Mouse (Mus musculus): ENCODE measurements around the gene Coro1c. TPM values are rescaled to one million over a fixed set of nuclear protein-coding genes. Genes with fewer than 3 reads are reported as not detected.
"Not testable (repeated sequence)": the region's sequence is repeated elsewhere in the genome, so short reads cannot be mapped to it uniquely, and the experiment has no call there.

Coro1c gene
- polyA plus RNA-seq, 1 experiment, result 66.1 TPM

DNA sequence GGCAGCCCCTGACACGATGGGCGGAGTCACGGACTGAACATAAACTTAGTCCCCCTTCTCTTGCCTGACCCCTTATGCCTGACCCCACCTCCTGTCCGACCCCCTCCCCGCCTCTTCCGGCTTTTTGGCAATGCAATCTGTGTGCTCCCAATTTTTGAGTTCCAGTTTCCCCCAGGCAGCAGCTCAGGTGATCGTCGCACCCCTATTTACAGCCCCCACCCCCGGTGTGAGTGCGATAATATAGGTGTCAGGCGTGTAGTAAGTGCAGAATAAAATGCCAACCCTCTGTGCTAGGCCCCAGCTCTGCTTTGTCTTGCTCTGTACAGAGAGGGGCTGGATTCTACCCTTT is 93.5 kb downstream of the Coro1c start:
- no peaks in the 10 kb centered on the region for H3K4me1 ChIP-seq (ENCODE audit: control insufficient read depth, insufficient read depth, low read length)
- TF ChIP-seq POLR2A (IDR thresholded peaks at IDR 0.05; ENCODE audit: extremely low read depth, insufficient read depth, low read length) (no peak), CTCF (IDR thresholded peaks at IDR 0.05; ENCODE audit: extremely low read depth, insufficient read depth, low read length) (no peak)
- no peak overlapping the region for H3K4me3 ChIP-seq (ENCODE audit: insufficient read depth, low read length)
- H3K27ac ChIP-seq (ENCODE audit: insufficient read depth, low read length), result no peak overlapping the region

- H3K27ac ChIP-seq (ENCODE audit: insufficient read depth, low read length), result no peak overlapping the region
- TF ChIP-seq POLR2A (IDR thresholded peaks at IDR 0.05; ENCODE audit: extremely low read depth, insufficient read depth, low read length), result no peak
- no peak for TF ChIP-seq CTCF (IDR thresholded peaks at IDR 0.05; ENCODE audit: extremely low read depth, insufficient read depth, low read length)
- no peak overlapping the region for H3K4me3 ChIP-seq (ENCODE audit: insufficient read depth, low read length)
- H3K4me1 ChIP-seq (ENCODE audit: control insufficient read depth, insufficient read depth, low read length), result no peaks in the 10 kb centered on the region
Measured at GRCm38 (mm10) chr5:113814111-113815040, 94.2 kb downstream of the Coro1c start.

DNA sequence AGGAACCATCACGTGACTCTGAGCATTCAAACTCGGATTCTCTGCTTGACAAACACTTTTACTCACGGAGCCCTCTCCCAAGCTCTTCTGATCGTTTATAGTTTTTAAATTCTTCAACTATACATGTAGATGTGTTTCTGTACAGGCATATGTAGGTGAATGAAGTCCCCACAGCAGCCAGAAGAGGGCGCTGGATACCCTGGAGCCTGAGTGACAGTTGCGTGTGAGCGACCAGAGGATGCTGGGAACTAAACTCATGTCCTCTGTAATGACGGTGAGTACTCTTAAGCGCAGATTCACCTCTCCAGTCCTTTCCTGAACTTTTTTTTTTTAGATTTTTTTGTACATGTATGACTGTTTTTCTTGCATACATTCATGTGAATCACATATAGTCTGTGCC is 95.0 kb downstream of the Coro1c start:
- H3K4me1 ChIP-seq (ENCODE audit: control insufficient read depth, insufficient read depth, low read length), result no peaks in the 10 kb centered on the region
- no peak overlapping the region for H3K27ac ChIP-seq (ENCODE audit: insufficient read depth, low read length)
- TF ChIP-seq CTCF (IDR thresholded peaks at IDR 0.05; ENCODE audit: extremely low read depth, insufficient read depth, low read length), result no peak
- no peak for TF ChIP-seq POLR2A (IDR thresholded peaks at IDR 0.05; ENCODE audit: extremely low read depth, insufficient read depth, low read length)
- no peak overlapping the region for H3K4me3 ChIP-seq (ENCODE audit: insufficient read depth, low read length)

GRCm38 (mm10) chr5:113812638-113813037 is 95.9 kb downstream of the Coro1c start:
- no peak overlapping the region for H3K4me3 ChIP-seq (ENCODE audit: insufficient read depth, low read length)
- H3K27ac ChIP-seq (ENCODE audit: insufficient read depth, low read length), result no peak overlapping the region
- TF ChIP-seq CTCF (IDR thresholded peaks at IDR 0.05; ENCODE audit: extremely low read depth, insufficient read depth, low read length), result no peak
- TF ChIP-seq POLR2A (IDR thresholded peaks at IDR 0.05; ENCODE audit: extremely low read depth, insufficient read depth, low read length), result no peak
- H3K4me1 ChIP-seq (ENCODE audit: control insufficient read depth, insufficient read depth, low read length), result no peaks in the 10 kb centered on the region

DNA sequence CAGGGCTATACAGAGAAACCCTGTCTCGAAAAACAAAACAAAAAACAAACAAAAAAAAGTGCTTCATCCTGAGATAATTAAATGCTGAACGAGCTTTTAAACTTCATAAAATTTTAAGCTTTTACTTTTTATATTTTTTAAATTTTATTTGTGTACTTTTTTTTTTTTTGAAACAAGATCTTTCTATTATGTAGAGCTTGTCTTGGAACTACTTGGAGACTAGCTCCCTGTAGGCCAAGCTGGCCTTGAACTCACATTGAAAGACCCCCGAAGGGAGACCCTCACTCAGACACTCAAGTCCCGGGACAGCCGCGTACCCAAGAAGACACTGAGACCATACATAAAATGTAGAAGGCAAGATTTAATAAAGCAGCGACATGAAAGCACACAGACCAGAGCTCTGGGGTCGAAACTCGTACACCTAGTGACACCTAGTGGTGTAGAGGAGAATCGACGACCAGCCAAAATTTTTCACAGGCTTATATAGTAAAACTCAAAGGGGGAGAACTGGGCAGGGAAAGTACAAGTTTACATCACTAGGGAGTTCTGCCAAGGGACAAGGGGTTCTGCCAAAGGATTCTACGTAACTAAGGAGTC is 96.6 kb downstream of the Coro1c start:
- not testable (repeated sequence) for H3K27ac ChIP-seq (ENCODE audit: insufficient read depth, low read length); H3K4me3 ChIP-seq (ENCODE audit: insufficient read depth, low read length)

DNA sequence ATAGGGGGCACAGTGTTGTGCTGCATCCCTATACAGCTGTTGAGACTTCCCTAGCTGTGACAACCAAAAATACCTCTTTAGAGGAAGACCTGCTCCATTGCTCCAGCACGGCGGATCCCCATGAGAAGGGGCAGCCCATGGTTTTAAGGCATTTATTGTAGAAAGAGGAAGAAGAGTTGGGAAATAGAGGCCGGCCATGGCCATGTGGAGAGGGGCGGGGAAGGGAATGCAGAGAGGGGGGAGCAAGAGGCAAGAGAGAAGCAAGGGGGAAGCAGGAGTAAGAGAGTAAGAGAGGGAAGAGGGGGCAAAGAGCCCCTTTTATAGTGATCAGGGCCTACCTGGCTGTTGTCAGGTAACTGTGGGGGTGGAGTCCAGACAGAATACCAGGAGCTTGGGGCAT is 98.4 kb downstream of the Coro1c start:
- H3K4me1 ChIP-seq (ENCODE audit: control insufficient read depth, insufficient read depth, low read length), result no peaks in the 10 kb centered on the region
- H3K27ac ChIP-seq (ENCODE audit: insufficient read depth, low read length), result no peak overlapping the region
- TF ChIP-seq POLR2A (IDR thresholded peaks at IDR 0.05; ENCODE audit: extremely low read depth, insufficient read depth, low read length) (no peak), CTCF (IDR thresholded peaks at IDR 0.05; ENCODE audit: extremely low read depth, insufficient read depth, low read length) (no peak)
- no peak overlapping the region for H3K4me3 ChIP-seq (ENCODE audit: insufficient read depth, low read length)

More for the DNA sequence above, 96.6 kb downstream of the Coro1c start:
- not testable (repeated sequence) for H3K4me1 ChIP-seq (ENCODE audit: control insufficient read depth, insufficient read depth, low read length)

DNA sequence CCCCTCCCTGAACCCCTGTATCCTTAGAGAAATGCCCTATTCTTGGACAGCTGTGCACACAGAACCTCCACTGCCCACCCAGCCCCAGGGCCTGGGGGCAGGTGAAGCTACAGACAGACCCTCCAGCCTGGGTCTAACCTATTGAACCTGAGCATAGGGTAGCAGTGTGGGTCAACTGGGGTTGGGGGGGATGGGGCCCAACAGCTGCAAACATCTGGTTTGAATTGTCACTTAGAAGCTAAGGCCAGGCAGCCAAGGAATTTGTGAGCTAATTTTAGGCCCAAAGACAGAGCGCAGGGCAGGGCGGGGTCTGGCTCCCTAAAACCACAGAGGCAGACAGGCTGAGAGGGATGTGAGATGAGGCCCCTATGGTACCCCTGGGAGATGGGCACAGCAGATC is 100.4 kb downstream of the Coro1c start:
- Histone ChIP-seq H3K4me1 (ENCODE audit: control insufficient read depth, insufficient read depth, low read length) (no peaks in the 10 kb centered on the region), H3K27ac (ENCODE audit: insufficient read depth, low read length) (no peak overlapping the region), H3K4me3 (ENCODE audit: insufficient read depth, low read length) (no peak overlapping the region)
- TF ChIP-seq POLR2A (IDR thresholded peaks at IDR 0.05; ENCODE audit: extremely low read depth, insufficient read depth, low read length), result no peak
- no peak for TF ChIP-seq CTCF (IDR thresholded peaks at IDR 0.05; ENCODE audit: extremely low read depth, insufficient read depth, low read length)

- Histone ChIP-seq H3K4me3 (ENCODE audit: insufficient read depth, low read length) (no peak overlapping the region), H3K4me1 (ENCODE audit: control insufficient read depth, insufficient read depth, low read length) (no peaks in the 10 kb centered on the region), H3K27ac (ENCODE audit: insufficient read depth, low read length) (no peak overlapping the region)
- TF ChIP-seq POLR2A (IDR thresholded peaks at IDR 0.05; ENCODE audit: extremely low read depth, insufficient read depth, low read length), result no peak
- TF ChIP-seq CTCF (IDR thresholded peaks at IDR 0.05; ENCODE audit: extremely low read depth, insufficient read depth, low read length), result no peak
Measured at GRCm38 (mm10) chr5:113807712-113808111, 100.8 kb downstream of the Coro1c start.

- no peak for TF ChIP-seq CTCF (IDR thresholded peaks at IDR 0.05; ENCODE audit: extremely low read depth, insufficient read depth, low read length)
- no peak for TF ChIP-seq POLR2A (IDR thresholded peaks at IDR 0.05; ENCODE audit: extremely low read depth, insufficient read depth, low read length)
- no peaks in the 10 kb centered on the region for H3K4me1 ChIP-seq (ENCODE audit: control insufficient read depth, insufficient read depth, low read length)
- no peak overlapping the region for H3K27ac ChIP-seq (ENCODE audit: insufficient read depth, low read length)
- H3K4me3 ChIP-seq (ENCODE audit: insufficient read depth, low read length), result no peak overlapping the region
Measured at GRCm38 (mm10) chr5:113806414-113806813, 102.1 kb downstream of the Coro1c start.

DNA sequence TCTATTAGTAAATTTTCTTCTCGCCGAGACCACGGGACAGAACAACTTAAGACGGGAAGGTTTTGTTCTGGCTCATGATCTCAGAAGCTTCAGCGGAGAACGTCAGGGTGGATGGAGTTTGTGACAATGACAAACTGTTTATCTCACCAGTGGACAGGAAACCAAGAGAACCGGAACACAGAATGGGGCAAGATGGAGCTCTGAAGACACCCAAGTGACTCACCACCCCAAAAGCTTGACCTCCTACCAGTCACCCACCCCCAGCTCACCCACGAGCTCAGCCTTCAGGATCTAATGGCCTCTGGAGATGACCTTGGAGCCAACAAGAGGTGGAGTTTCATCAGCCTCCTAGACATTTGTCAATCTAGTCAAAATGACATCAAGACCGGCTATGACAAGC is 103.3 kb downstream of the Coro1c start:
- TF ChIP-seq POLR2A (IDR thresholded peaks at IDR 0.05; ENCODE audit: extremely low read depth, insufficient read depth, low read length) (no peak), CTCF (IDR thresholded peaks at IDR 0.05; ENCODE audit: extremely low read depth, insufficient read depth, low read length) (no peak)

More for the DNA sequence above, 103.3 kb downstream of the Coro1c start:
- Histone ChIP-seq H3K4me1 (ENCODE audit: control insufficient read depth, insufficient read depth, low read length) (no peaks in the 10 kb centered on the region), H3K27ac (ENCODE audit: insufficient read depth, low read length) (no peak overlapping the region), H3K4me3 (ENCODE audit: insufficient read depth, low read length) (no peak overlapping the region)
